Mouse (Mus musculus) kidney, postnatal 0 days (tissue): ENCODE results near the gene Wdr60. TPM values are rescaled to one million over a fixed set of nuclear protein-coding genes. Genes with fewer than 3 reads are reported as not detected.

Experiments used
- ATAC-seq: fragments of 200-750 bp; cut with Nextera tagmentation; replicated peaks from 2 replicates; pipeline ENCODE4 v1.8.0; 2017; ENCODE audit warnings: low read depth, moderate number of reproducible peaks, moderate TSS enrichment, moderate library complexity; ENCODE audit not compliant: low FRiP score
- DNase-seq: peaks from one replicate; pipeline ENCODE4 v3.0.0-alpha.2; 2016; ENCODE audit warnings: low spot score
- H3K27ac ChIP-seq: fragments of 300-500 bp; sonication (generic); 2 replicates; pipeline ENCODE4 v1.5.1; 2014; ENCODE audit warnings: mild to moderate bottlenecking
- H3K27me3 ChIP-seq: fragments of 300-500 bp; sonication (generic); 2 replicates; pipeline ENCODE4 v1.6.1; 2014; ENCODE audit warnings: low read length, mixed read lengths; ENCODE audit not compliant: insufficient read depth
- H3K36me3 ChIP-seq: fragments of 300-500 bp; sonication (generic); 2 replicates; pipeline ENCODE4 v1.6.1; 2014; ENCODE audit warnings: low read length, mixed read lengths; ENCODE audit not compliant: insufficient read depth
- H3K4me1 ChIP-seq: fragments of 300-500 bp; sonication (generic); replicated peaks from 2 replicates; pipeline ENCODE4 v1.6.1; 2014; ENCODE audit warnings: antibody characterized with exemption, low read length, mixed read lengths; ENCODE audit not compliant: insufficient read depth
- H3K4me2 ChIP-seq: fragments of 300-500 bp; sonication (generic); 2 replicates; pipeline ENCODE4 v1.6.1; 2014; ENCODE audit warnings: mild to moderate bottlenecking, low read length, moderate library complexity, mixed read lengths
- H3K4me3 ChIP-seq: fragments of 300-500 bp; sonication (generic); replicated peaks from 2 replicates; pipeline ENCODE4 v1.5.1; 2014; ENCODE audit warnings: low read depth, low read length
- H3K9ac ChIP-seq: fragments of 300-500 bp; sonication (generic); 2 replicates; pipeline ENCODE4 v1.6.1; 2014; ENCODE audit warnings: low read depth, low read length
- H3K9me3 ChIP-seq: fragments of 300-500 bp; sonication (generic); replicated peaks from 2 replicates; pipeline ENCODE4 v1.6.1; 2016; ENCODE audit warnings: low read length, inconsistent platforms, mixed read lengths
- CTCF ChIP-seq: IDR thresholded peaks from 2 replicates; pipeline ENCODE4 v1.5.1; 2016; ENCODE audit warnings: antibody characterized with exemption, low read depth, mild to moderate bottlenecking, moderate library complexity
- whole genome bisulfite sequencing: fragments of 180-500 bp; shearing (Covaris S2); extraction: QIAGEN DNeasy Blood & Tissue Kit; methylation state at CpG from one replicate; pipeline ENCODE4 v1.1.7; 2014; 5-methylcytosine and 5-hydroxymethylcytosine counted together
- polyA plus RNA-seq: library from polyadenylated mRNA; unstranded; fragments of >200 nt; fragmentation: Nextera tagmentation; extraction: Ambion mirVana; gene quantifications from 2 replicates; pipeline ENCODE4 v1.2.1, GENCODE M21; 2015

Gene Wdr60
- polyA plus RNA-seq, 1 experiment from 2014 or later, result 16.6 TPM

DNA sequence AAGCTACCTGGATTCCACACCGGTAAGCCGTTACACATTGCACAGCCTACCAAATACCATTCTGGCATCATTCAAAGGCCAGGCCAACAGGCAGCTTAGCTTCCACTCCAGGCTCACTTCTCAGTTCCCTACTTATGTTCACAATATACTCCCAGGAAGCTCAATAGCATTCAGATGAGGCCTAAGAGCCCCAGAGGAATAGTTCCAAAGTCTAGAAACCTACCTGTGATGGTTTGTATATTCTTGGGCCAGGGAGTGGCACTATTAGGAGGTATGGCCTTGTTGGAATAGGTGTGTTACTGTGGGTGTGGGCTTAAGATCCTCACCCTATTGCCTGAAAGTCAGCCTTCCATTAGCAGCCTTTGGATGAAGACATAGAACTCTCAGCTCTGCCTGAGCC, 8.2 kb upstream of the Wdr60 start:
- ATAC-seq (no peak), DNase-seq (no peak)
- 92% methylated on average over 2 of the region's 2 CpGs for WGBS
- no peak overlapping the region for H3K4me3 ChIP-seq
- H3K27ac ChIP-seq, result no peak overlapping the region
- H3K27me3 ChIP-seq, result no peaks in the 10 kb centered on the region
- no peaks in the 10 kb centered on the region for H3K9me3 ChIP-seq
- H3K36me3 ChIP-seq, result no peaks in the 10 kb centered on the region
- no peak overlapping the region for H3K9ac ChIP-seq
- H3K4me1 ChIP-seq, result no peaks in the 10 kb centered on the region
- no peak overlapping the region for H3K4me2 ChIP-seq
- no peak for TF ChIP-seq CTCF

DNA sequence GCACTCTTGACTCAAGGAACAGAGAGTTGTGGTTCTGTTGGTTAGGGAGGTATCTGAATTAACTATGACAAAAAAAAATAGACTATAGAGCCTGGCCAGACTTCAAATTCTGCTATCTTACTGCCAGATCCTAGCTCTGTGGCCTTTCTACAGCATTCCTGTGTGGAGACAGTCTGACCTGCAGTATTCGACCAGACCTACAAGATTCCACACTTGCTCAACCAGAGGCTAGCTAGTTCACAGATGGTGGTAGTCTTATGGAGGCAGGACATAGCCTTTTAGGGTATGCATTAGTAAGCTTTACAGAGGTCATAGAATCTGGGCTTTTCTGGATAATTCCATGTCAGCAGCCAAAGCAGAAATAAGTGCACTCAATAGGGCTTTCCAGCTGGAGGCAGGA, 7.7 kb upstream of the Wdr60 start:
- 73% methylated on average over 1 of the region's 1 CpGs for WGBS

GRCm38 (mm10) chr12:116269450-116269849, 6.6 kb upstream of the Wdr60 start:
- ATAC-seq, result no peak; the same call in 1 of the 2 replicates
- Histone ChIP-seq H3K36me3 (no peaks in the 10 kb centered on the region), H3K4me1 (no peaks in the 10 kb centered on the region), H3K4me2 (no peak overlapping the region), H3K4me3 (no peak overlapping the region), H3K27ac (no peak overlapping the region), H3K9ac (no peak overlapping the region), H3K27me3 (no peaks in the 10 kb centered on the region), H3K9me3 (no peaks in the 10 kb centered on the region)
- no peak for DNase-seq
- 65% methylated on average over 5 of the region's 5 CpGs for WGBS
- TF ChIP-seq CTCF, result no peak

More for the DNA sequence above, 7.7 kb upstream of the Wdr60 start:
- no peaks in the 10 kb centered on the region for H3K27me3 ChIP-seq
- H3K4me3 ChIP-seq, result no peak overlapping the region
- H3K9ac ChIP-seq, result no peak overlapping the region
- H3K36me3 ChIP-seq, result no peaks in the 10 kb centered on the region
- H3K27ac ChIP-seq, result no peak overlapping the region
- ATAC-seq (no peak), DNase-seq (no peak)
- TF ChIP-seq CTCF, result no peak
- H3K9me3 ChIP-seq, result no peaks in the 10 kb centered on the region
- no peak overlapping the region for H3K4me2 ChIP-seq
- H3K4me1 ChIP-seq, result no peaks in the 10 kb centered on the region

DNA sequence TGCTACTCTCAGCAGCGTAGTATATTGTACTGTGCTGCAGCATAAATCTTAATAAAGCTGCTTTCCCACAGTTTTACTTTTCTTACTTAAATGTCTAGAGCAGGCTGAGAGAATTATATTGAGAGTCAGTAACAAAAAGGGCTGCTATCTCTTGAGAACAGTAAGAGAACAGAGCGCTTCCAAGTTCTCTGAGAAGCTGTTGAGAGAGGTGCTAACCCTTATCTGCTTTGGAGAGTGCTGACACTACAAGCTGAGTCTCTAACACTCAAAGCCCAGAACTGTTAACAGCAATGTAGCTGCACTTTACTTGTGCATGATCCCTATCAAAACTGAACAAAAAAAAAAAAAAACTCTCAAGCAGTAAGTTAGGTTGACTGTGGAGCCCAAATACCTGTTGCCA, 2.5 kb upstream of the Wdr60 start:
- no peaks in the 10 kb centered on the region for H3K27me3 ChIP-seq
- H3K27ac ChIP-seq, result no peak overlapping the region
- H3K4me1 ChIP-seq, result no peaks in the 10 kb centered on the region
- no peak overlapping the region for H3K4me2 ChIP-seq
- H3K9ac ChIP-seq, result no peak overlapping the region
- H3K9me3 ChIP-seq, result no peaks in the 10 kb centered on the region
- TF ChIP-seq CTCF, result no peak
- no peaks in the 10 kb centered on the region for H3K36me3 ChIP-seq
- WGBS, result 76% methylated on average over 2 of the region's 2 CpGs
- ATAC-seq (no peak), DNase-seq (no peak)
- H3K4me3 ChIP-seq, result no peak overlapping the region

- no peak overlapping the region for H3K4me2 ChIP-seq
- no peaks in the 10 kb centered on the region for H3K4me1 ChIP-seq
- H3K4me3 ChIP-seq, result no peak overlapping the region
- no peaks in the 10 kb centered on the region for H3K36me3 ChIP-seq
- WGBS, result 90% methylated on average over 2 of the region's 2 CpGs
- H3K27me3 ChIP-seq, result no peaks in the 10 kb centered on the region
- DNase-seq (no peak), ATAC-seq (no peak)
- no peak overlapping the region for H3K9ac ChIP-seq
- H3K9me3 ChIP-seq, result no peaks in the 10 kb centered on the region
- H3K27ac ChIP-seq, result no peak overlapping the region
- no peak for TF ChIP-seq CTCF
Measured at GRCm38 (mm10) chr12:116264756-116265155, 1.9 kb upstream of the Wdr60 start.

DNA sequence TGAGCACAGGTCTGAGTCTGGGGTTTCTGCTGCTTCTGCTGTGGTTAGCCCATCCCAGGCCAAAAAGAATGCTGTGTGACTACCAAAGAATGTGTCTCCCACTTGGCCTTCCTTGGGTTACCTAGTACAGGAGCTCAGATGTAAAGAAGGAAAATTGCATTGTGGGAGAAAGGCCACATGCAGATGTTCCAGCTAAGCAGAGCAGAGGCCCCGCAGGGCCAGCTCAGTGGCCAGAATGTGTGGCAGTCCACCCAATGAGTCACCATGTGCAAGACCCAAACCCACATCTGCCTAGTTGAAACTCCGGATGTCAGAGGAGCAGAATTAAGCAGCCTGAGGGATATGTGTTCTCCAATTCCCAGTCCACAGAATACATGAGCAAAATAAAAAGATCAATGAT, 4.5 kb downstream of the Wdr60 start:
- Histone ChIP-seq H3K9me3 (no peaks in the 10 kb centered on the region), H3K36me3 (no peaks in the 10 kb centered on the region), H3K4me2 (no peak overlapping the region), H3K27ac (no peak overlapping the region), H3K9ac (no peak overlapping the region), H3K27me3 (no peaks in the 10 kb centered on the region), H3K4me3 (no peak overlapping the region), H3K4me1 (no peaks in the 10 kb centered on the region)
- DNase-seq, result no peak
- no peak for ATAC-seq
- TF ChIP-seq CTCF, result no peak
- 84% methylated on average over 2 of the region's 2 CpGs for WGBS

GRCm38 (mm10) chr12:116255636-116256035, 7.2 kb downstream of the Wdr60 start:
- WGBS, result 84% methylated on average over 11 of the region's 11 CpGs
- no peaks in the 10 kb centered on the region for H3K36me3 ChIP-seq
- no peaks in the 10 kb centered on the region for H3K27me3 ChIP-seq
- no peak overlapping the region for H3K4me2 ChIP-seq
- H3K9me3 ChIP-seq, result no peaks in the 10 kb centered on the region
- H3K9ac ChIP-seq, result no peak overlapping the region
- H3K4me3 ChIP-seq, result no peak overlapping the region
- no peak for ATAC-seq
- DNase-seq, result no peak
- no peak overlapping the region for H3K27ac ChIP-seq
- H3K4me1 ChIP-seq, result no peaks in the 10 kb centered on the region
- no peak for TF ChIP-seq CTCF
